11 mouse cellular contexts compared by ENCODE assay signal in the genomic region with DNA sequence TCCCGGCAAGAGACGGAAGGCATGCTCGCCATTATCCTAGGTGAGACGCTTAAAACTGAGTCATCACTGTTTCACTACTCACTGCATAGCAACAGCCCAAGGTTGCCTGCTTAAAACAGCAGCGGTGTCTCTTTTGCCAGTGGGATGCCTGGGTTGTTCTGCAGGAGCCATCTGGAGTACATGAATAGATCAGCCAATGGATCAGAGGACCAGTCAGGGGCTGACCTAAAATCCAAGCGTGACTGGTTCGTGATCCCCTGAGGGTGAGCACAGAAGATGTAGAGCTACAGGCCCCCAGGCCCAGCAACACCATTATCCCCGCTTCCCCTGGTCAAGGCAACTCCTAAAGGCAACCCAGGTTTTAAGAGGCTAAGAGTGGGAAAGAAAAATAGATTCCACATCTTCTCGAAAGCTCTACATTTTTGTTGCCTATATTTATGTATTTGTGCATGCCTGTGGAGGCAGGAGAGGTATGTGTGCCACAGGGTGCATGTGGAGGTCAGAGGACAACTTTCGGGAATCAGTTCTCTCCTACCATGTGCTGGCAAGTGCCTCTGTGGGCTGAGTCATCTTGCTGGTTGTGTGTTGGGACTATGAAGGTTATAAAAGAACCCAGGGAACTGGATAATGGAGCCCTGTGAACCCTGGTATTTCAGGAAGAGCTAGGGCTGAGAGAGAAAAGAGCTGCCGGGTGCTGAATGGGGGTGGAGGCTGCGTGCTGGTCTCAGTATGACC. TPM values are rescaled to one million over a fixed set of nuclear protein-coding genes. Genes with fewer than 3 reads are reported as not detected.
DNase-seq lines count a peak whose midpoint lies in the region; ATAC-seq lines count a peak whose summit lies in the region.
"Had no signal": no experiment of that assay in that cellular context is flagged by ENCODE, and none has a peak within 500 bp of the region (broad histone marks: within the 10 kb centered on the region; RNA-seq: fewer than 3 reads in every experiment).

No protein-coding gene starts in this region.

- H3K9ac ChIP-seq in midbrain, embryonic 14.5 days (replicated peaks; ENCODE audit: low read length): no peak overlapping the region
- no peak overlapping the region for H3K9ac ChIP-seq in midbrain, embryonic 13.5 days (replicated peaks)
- H3K9ac ChIP-seq in embryonic facial prominence, embryonic 13.5 days: no peak overlapping the region
- H3K9ac ChIP-seq in heart, embryonic 12.5 days: no peak overlapping the region

- H3K27ac ChIP-seq in midbrain, embryonic 14.5 days (replicated peaks; ENCODE audit: low read depth, low read length): no peak overlapping the region
- H3K27ac ChIP-seq in midbrain, embryonic 13.5 days: no peak overlapping the region
- peak overlapping the region; percentile 58 for H3K27ac ChIP-seq in embryonic facial prominence, embryonic 13.5 days
- H3K27ac ChIP-seq in heart, embryonic 12.5 days (ENCODE audit: poor library complexity, severe bottlenecking): no peak overlapping the region

- H3K4me1 ChIP-seq in midbrain, embryonic 14.5 days (ENCODE audit: control insufficient read depth, insufficient read depth, low read length): no peaks in the 10 kb centered on the region
- peaks cover 7% of the 10 kb centered on the region; the same call in 1 of the 2 replicates for H3K4me1 ChIP-seq in midbrain, embryonic 13.5 days (replicated peaks)
- H3K4me1 ChIP-seq in embryonic facial prominence, embryonic 13.5 days: peaks cover 20% of the 10 kb centered on the region
- H3K4me1 ChIP-seq in heart, embryonic 12.5 days (replicated peaks): peaks cover 27% of the 10 kb centered on the region

- no peaks in the 10 kb centered on the region for H3K27me3 ChIP-seq in midbrain, embryonic 14.5 days (ENCODE audit: control insufficient read depth, insufficient read depth, low read length)
- H3K27me3 ChIP-seq in midbrain, embryonic 13.5 days: no peaks in the 10 kb centered on the region
- no peaks in the 10 kb centered on the region for H3K27me3 ChIP-seq in embryonic facial prominence, embryonic 13.5 days
- H3K27me3 ChIP-seq in heart, embryonic 12.5 days (replicated peaks): no peaks in the 10 kb centered on the region

- H3K4me3 ChIP-seq in midbrain, embryonic 14.5 days (replicated peaks; ENCODE audit: low read depth, low read length): no peak overlapping the region
- no peak overlapping the region for H3K4me3 ChIP-seq in midbrain, embryonic 13.5 days (replicated peaks)
- H3K4me3 ChIP-seq in embryonic facial prominence, embryonic 13.5 days: no peak overlapping the region
- no peak overlapping the region for H3K4me3 ChIP-seq in heart, embryonic 12.5 days

- H3K36me3 ChIP-seq in midbrain, embryonic 14.5 days (ENCODE audit: control insufficient read depth, insufficient read depth, low read length): no peaks in the 10 kb centered on the region
- no peaks in the 10 kb centered on the region for H3K36me3 ChIP-seq in midbrain, embryonic 13.5 days
- H3K36me3 ChIP-seq in embryonic facial prominence, embryonic 13.5 days: no peaks in the 10 kb centered on the region
- H3K36me3 ChIP-seq in heart, embryonic 12.5 days: no peaks in the 10 kb centered on the region

- no peaks in the 10 kb centered on the region for H3K9me3 ChIP-seq in midbrain, embryonic 14.5 days (ENCODE audit: control insufficient read depth, low read length)
- no peaks in the 10 kb centered on the region for H3K9me3 ChIP-seq in midbrain, embryonic 13.5 days
- no peaks in the 10 kb centered on the region for H3K9me3 ChIP-seq in embryonic facial prominence, embryonic 13.5 days
- H3K9me3 ChIP-seq in heart, embryonic 12.5 days (replicated peaks): no peaks in the 10 kb centered on the region

- WGBS in midbrain, embryonic 14.5 days: 53% methylated on average over 12 of the region's 12 CpGs
- 62% methylated on average over 12 of the region's 12 CpGs for WGBS in midbrain, embryonic 13.5 days
- 33% methylated on average over 12 of the region's 12 CpGs for WGBS in embryonic facial prominence, embryonic 13.5 days
- 66% methylated on average over 12 of the region's 12 CpGs for WGBS in heart, embryonic 12.5 days

- no peak overlapping the region for H3K4me2 ChIP-seq in midbrain, embryonic 14.5 days (ENCODE audit: low read length)
- H3K4me2 ChIP-seq in midbrain, embryonic 13.5 days (replicated peaks): no peak overlapping the region
- 0 out of 2 replicates have a peak overlapping the region, but pooled peaks have one; percentile 16 for H3K4me2 ChIP-seq in embryonic facial prominence, embryonic 13.5 days
- H3K4me2 ChIP-seq in heart, embryonic 12.5 days: no peak overlapping the region

- DNase-seq in adrenal gland, adult (ENCODE audit: inconsistent age in 2 of 2, low spot score in 1 of 2): peak; percentile 59 to 82
- no peak for DNase-seq in adrenal gland, postnatal 4 days (ENCODE audit: low spot score in 2 of 2)
- peak; percentile 13 for DNase-seq in midbrain, embryonic 14.5 days
- peak; percentile 43 for DNase-seq in right cerebral cortex, postnatal 25 days
- DNase-seq in adipocyte (ENCODE audit: low spot score): no peak
- DNase-seq: kidney, postnatal 10 days had no signal

- no peak for ATAC-seq in midbrain, embryonic 14.5 days (ENCODE audit: low FRiP score, low TSS enrichment)
- no peak for ATAC-seq in midbrain, embryonic 13.5 days
- ATAC-seq in embryonic facial prominence, embryonic 13.5 days (ENCODE audit: insufficient number of reproducible peaks, insufficient read depth, low FRiP score, low TSS enrichment, low read depth): 0 out of 2 replicates have a peak, but pooled peaks have one; percentile 43
- no peak for ATAC-seq in heart, embryonic 12.5 days (ENCODE audit: insufficient number of reproducible peaks, low FRiP score)

RNA-seq across cellular contexts. Expression of gene Gm6993, which starts 3.5 kb away (rescaled TPM):
- total RNA-seq in adrenal gland, postnatal 4 days (2021): not detected
- not detected in 2 replicates for polyA plus RNA-seq in midbrain, embryonic 14.5 days (2014; fragmentation: Nextera tagmentation; extraction: Ambion mirVana)
- not detected in 2 replicates for polyA plus RNA-seq in midbrain, embryonic 13.5 days (2015; fragmentation: Nextera tagmentation; extraction: Ambion mirVana)
- polyA plus RNA-seq in embryonic facial prominence, embryonic 13.5 days (2015; fragmentation: Nextera tagmentation; extraction: Ambion mirVana): not detected in 2 replicates
- polyA plus RNA-seq in heart, embryonic 12.5 days (2016; fragmentation: Nextera tagmentation; extraction: Ambion mirVana): not detected in 2 replicates
- polyA plus RNA-seq: gonadal fat pad, adult 2 months; liver, embryonic 16.5 days had no signal

RNA-seq across cellular contexts. Expression of gene Lamb1, which starts 28.0 kb away (rescaled TPM):
- 100 to 1,000 TPM; 236 to 271 TPM for total RNA-seq in adrenal gland, postnatal 4 days (2021)
- 3.9 and 16.7 TPM in 2 replicates for polyA plus RNA-seq in midbrain, embryonic 14.5 days (2014; fragmentation: Nextera tagmentation; extraction: Ambion mirVana)
- 12.4 and 15.4 TPM in 2 replicates for polyA plus RNA-seq in midbrain, embryonic 13.5 days (2015; fragmentation: Nextera tagmentation; extraction: Ambion mirVana)
- polyA plus RNA-seq in embryonic facial prominence, embryonic 13.5 days (2015; fragmentation: Nextera tagmentation; extraction: Ambion mirVana): 61.9 and 85.0 TPM in 2 replicates
- polyA plus RNA-seq in heart, embryonic 12.5 days (2016; fragmentation: Nextera tagmentation; extraction: Ambion mirVana): 127 and 132 TPM in 2 replicates

Comparison
In these comparisons a context has a peak if more than half of its experiments do, and no peak if none do; other contexts are left out.
1. DNase-seq: peak in adrenal gland, adult (2 of 2), midbrain, embryonic 14.5 days (single experiment) and right cerebral cortex, postnatal 25 days (single experiment); none in adrenal gland, postnatal 4 days (0 of 2) and adipocyte (single experiment).